Mouse (Mus musculus): ENCODE results near the gene Zcchc3.
"Not testable (repeated sequence)": the region's sequence is repeated elsewhere in the genome, so short reads cannot be mapped to it uniquely, and the experiment has no call there.

Zcchc3 gene

GRCm38 (mm10) chr2:152414591-152415165 lies at the start of gene Zcchc3:
Zcchc3 (minus strand) TSS chr2:152415027.
- peak; percentile 40 to 53 for DNase-seq (ENCODE audit: low spot score in 2 of 2)

DNA sequence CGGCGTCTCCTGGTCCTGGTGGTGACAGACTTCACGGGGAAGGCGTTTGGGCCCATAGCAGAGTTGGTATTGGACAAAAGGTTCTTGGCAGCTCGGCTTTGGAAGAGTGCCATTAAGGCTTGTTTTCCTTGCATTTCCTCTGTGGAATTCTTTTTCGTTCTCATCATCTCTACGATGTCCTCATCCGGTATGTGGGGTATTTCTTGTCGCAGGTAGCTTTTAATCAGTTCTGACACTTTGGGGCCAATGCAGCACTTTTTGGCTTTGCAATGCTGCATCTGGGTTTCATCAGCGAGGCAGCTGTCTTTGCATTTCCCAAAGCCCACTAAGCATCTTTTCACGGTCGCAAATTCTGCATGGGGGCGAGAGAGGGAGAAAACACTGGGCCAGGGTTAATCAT lies 44.4 kb upstream of the Zcchc3 start:
- DNase-seq (ENCODE audit: low spot score in 2 of 2), result no peak

DNA sequence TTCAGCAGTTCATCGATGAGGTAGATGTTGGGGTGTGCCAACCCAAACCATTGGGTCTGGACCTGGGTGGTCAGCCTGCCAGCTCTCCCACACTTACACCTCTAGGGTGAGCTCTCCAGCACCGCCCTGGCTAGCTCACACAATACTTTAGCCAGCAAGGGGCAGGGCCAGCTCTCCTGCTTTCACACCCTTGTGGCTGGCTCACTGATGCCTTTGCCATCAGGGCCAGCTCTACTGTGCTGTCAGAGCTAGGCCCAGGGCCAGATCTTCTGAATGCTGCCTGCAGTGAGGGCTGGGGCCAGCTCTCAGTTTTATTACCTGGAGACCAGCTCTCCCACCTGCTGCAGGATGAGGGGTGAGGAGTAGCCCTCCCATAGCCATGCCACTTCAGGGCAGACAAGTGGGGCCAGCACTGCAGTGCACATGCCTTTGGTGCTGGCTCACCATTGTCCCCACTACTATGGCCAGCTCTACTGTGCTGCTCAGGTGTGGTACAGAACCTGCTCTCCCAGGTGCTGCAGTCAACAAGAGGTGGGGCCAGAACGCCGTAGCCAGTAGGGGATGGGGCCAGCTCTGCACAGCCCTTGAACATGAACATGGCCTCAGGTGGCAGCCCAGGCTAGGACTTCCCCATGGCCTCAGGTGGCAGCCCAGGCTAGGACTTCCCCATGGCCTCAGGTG lies 37.4 kb upstream of the Zcchc3 start:
- DNase-seq (ENCODE audit: low spot score in 2 of 2), result no peak

- DNase-seq (ENCODE audit: low spot score in 2 of 2), result peak in 1 of 2 experiments; percentile 6
Observed at GRCm38 (mm10) chr2:152450241-152450640, 35.4 kb upstream of the Zcchc3 start.

- no peak for DNase-seq (ENCODE audit: low spot score in 2 of 2)
Observed at GRCm38 (mm10) chr2:152447461-152447860, 32.6 kb upstream of the Zcchc3 start.

- no peak for DNase-seq (ENCODE audit: low spot score in 2 of 2)
Observed at GRCm38 (mm10) chr2:152446642-152447041, 31.8 kb upstream of the Zcchc3 start.

- no peak for DNase-seq (ENCODE audit: low spot score in 2 of 2)
Observed at GRCm38 (mm10) chr2:152443281-152443680, 28.5 kb upstream of the Zcchc3 start.

DNA sequence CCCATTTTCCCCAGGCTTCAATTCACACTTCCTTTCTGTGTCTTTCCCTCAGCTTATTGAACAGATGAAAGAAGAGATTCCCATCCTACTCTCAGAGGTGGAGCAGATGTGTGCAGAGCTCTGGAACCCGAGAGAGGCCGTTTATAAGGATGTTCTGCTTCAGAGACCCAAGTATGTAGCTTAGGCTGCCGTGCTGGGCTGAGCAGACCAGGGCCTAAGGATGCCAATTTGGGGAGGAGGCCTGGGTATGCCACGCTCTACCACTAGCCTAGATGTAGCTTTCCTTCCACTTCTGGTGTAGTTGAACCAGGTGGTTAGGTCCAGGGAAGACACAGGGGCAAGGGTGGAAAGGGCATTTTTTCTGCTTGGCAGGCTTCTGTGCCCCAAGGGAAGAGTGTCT lies 27.5 kb upstream of the Zcchc3 start:
- DNase-seq (ENCODE audit: low spot score in 2 of 2), result no peak

GRCm38 (mm10) chr2:152439833-152440232 lies 25.0 kb upstream of the Zcchc3 start:
- no peak for DNase-seq (ENCODE audit: low spot score in 2 of 2)

DNA sequence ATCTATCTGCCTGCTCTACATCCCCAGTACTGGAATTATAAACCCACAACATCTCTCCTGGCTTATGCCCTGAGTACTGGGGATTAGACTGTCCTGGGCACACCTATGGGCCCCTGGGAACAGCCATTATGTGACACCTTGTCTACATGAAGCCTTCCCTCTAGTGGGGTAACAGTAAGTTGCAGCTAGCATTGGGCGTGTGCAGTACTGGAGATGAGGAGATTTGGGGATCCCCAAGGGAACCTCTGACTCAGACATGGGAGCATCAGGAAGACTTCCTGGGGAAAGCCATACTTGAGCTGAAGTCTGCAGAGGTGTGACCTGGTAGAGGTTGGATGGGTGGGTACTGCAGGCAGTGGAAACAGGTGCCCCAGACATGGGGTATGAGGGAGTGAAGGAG lies 24.1 kb upstream of the Zcchc3 start:
- no peak for DNase-seq (ENCODE audit: low spot score in 2 of 2)

DNA sequence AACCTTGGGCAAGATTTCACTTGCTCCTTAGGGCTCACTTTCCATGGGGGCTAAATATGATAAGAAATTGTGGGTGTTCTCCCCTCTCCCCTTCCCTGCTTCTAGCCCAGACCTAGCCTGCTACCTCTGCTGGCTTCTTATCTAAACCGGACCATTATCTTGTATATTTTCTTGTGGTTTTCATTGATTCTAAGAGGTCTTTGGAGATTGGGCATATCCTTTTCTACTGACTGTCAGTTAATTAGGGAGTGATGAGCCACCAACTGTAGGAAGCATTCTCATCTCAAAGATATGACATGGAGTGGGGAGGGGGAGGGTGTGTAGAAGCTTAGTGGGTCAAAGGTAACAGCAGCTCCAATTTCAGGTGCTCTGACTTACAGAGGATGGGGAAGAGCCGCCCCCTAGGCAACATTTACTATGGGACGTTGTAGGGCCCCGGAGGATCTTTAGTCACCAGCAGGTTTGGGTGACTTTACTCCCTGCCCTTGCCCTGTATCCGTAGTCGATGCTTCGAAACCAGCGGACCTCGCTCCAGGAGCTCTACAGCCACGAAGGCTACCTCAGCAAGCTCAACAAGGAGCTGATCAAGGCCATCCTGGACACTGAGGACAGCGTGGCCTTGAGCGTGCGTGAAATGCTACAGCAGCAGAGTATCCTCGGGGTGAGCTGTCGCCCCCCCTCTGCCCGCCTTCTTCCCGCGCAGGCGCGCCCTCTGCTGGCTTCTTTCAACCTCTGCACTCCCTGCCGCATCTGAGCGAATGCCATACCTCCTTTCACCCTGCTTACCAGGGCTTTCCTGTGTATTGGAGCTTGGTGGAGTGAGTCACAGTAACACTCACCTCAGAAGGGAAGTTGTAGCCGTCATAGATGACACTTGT lies 22.4 kb upstream of the Zcchc3 start:
- DNase-seq (ENCODE audit: low spot score in 2 of 2), result peak; percentile 59 to 65

DNA sequence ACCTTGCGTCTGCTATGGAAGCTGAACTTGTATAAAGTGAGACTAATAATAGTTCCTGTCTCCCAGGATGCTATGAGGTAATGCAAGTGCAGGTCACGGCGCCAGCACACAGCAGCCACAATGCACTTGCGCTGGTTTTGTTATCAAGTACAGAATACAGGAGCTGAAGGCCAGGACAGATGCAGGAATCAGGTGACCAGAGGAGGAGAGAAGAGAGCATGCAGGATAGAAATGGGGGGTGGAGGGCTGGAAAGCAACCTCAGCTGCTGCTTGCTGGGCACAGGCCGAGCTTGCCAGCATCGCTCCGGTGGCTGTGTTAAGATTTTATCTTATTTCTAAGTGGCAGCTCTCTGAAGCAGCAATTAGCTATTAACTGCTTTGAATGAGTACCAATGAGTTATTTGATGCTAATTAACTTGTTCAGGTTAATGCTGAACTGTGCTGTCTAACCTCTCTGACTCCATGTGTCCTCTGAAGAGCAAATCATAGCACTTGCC lies 21.6 kb upstream of the Zcchc3 start:
- DNase-seq (ENCODE audit: low spot score in 2 of 2), result no peak

- DNase-seq (ENCODE audit: low spot score in 2 of 2), result not testable (repeated sequence)
Observed at GRCm38 (mm10) chr2:152428481-152428880, 13.7 kb upstream of the Zcchc3 start.

DNA sequence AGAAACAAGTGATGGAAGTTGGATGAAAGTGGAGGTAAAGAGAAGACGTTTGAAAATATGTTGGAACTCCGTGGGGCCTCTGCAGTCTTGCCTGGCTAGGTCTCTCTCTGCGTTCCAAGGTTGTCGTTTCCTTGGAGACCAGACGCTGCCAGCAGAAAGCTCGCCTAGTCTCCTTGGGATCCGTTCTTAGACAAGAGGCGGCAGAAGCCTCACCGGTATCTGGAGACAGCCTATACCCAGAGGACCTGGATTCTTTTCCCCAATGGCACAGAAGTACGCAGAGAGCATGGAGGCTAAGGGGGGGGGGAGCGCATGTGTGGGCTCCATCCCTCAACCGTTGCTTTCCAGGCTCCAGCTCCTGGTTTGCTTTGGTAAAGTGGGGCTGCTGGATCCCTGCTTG lies 12.7 kb upstream of the Zcchc3 start:
- DNase-seq (ENCODE audit: low spot score in 2 of 2), result no peak

DNA sequence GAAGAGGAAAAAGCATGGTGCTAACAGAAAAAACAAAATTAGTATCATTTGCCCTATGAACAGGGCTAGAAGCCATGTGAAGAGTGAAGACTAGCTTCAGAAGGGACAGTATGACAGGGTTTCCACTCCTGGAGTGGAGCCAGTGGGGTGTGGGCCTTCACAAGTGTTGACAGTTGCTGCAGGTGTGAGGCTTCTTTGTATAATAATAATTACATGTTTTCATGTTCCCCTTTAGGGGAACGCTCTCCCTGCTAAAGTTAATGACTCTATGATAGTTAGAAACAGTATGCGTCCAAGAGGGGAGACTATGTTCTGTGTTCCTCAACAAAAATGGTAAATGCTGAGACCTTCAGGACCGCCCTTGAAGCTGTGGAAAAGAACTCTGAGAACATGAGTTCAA lies 959 bp upstream of the Zcchc3 start:
- DNase-seq (ENCODE audit: low spot score in 2 of 2), result no peak

- DNase-seq (ENCODE audit: low spot score in 2 of 2), result no peak
Observed at GRCm38 (mm10) chr2:152415287-152415686, 460 bp upstream of the Zcchc3 start, which contains the start of gene 6820408C15Rik. 6820408C15Rik (plus strand) TSS chr2:152415587.

GRCm38 (mm10) chr2:152413765-152414584 lies 852 bp downstream of the Zcchc3 start:
- DNase-seq (ENCODE audit: low spot score in 2 of 2), result peak in 1 of 2 experiments; percentile 6

GRCm38 (mm10) chr2:152413158-152413764 lies 1.6 kb downstream of the Zcchc3 start:
- no peak for DNase-seq (ENCODE audit: low spot score in 2 of 2)

GRCm38 (mm10) chr2:152412526-152413157 lies 2.2 kb downstream of the Zcchc3 start:
- no peak for DNase-seq (ENCODE audit: low spot score in 2 of 2)

- DNase-seq (ENCODE audit: low spot score in 2 of 2), result no peak
Observed at GRCm38 (mm10) chr2:152411471-152411870, 3.4 kb downstream of the Zcchc3 start.

- DNase-seq (ENCODE audit: low spot score in 2 of 2), result peak; percentile 15 to 26
Observed at GRCm38 (mm10) chr2:152410971-152411371, 3.9 kb downstream of the Zcchc3 start.

Data from spleen, postnatal 36 days (tissue).